Mouse (Mus musculus) neural tube, embryonic 13.5 days (tissue): ENCODE data around the gene Ly9. TPM values are rescaled to one million over a fixed set of nuclear protein-coding genes. Genes with fewer than 3 reads are reported as not detected.

Experiments
- ATAC-seq: fragments of 200-750 bp; cut with Nextera tagmentation; 2 replicates; pipeline ENCODE4 v1.8.0; 2017; ENCODE audit warnings: low read depth, mild to moderate bottlenecking, moderate TSS enrichment, moderate library complexity
- H3K27ac ChIP-seq: fragments of 300-500 bp; sonication (generic); replicated peaks from 2 replicates; pipeline ENCODE4 v1.5.1; 2015; ENCODE audit warnings: moderate library complexity, mild to moderate bottlenecking, inconsistent platforms
- H3K27me3 ChIP-seq: fragments of 300-500 bp; sonication (generic); 2 replicates; pipeline ENCODE4 v1.6.1; 2015; ENCODE audit warnings: mild to moderate bottlenecking, inconsistent platforms
- H3K36me3 ChIP-seq: fragments of 300-500 bp; sonication (generic); 2 replicates; pipeline ENCODE4 v1.6.1; 2015; ENCODE audit warnings: mild to moderate bottlenecking, inconsistent platforms
- H3K4me1 ChIP-seq: fragments of 300-500 bp; sonication (generic); replicated peaks from 2 replicates; pipeline ENCODE4 v1.6.1; 2015; ENCODE audit warnings: inconsistent platforms
- H3K4me2 ChIP-seq: fragments of 300-500 bp; sonication (generic); 2 replicates; pipeline ENCODE4 v1.6.1; 2015; ENCODE audit warnings: inconsistent platforms, mild to moderate bottlenecking, moderate library complexity
- H3K4me3 ChIP-seq: fragments of 300-500 bp; sonication (generic); 2 replicates; pipeline ENCODE4 v1.5.1; 2015; ENCODE audit warnings: mild to moderate bottlenecking, inconsistent platforms
- H3K9ac ChIP-seq: fragments of 300-500 bp; sonication (generic); 2 replicates; pipeline ENCODE4 v1.6.1; 2015; ENCODE audit warnings: moderate library complexity, mild to moderate bottlenecking, inconsistent platforms
- H3K9me3 ChIP-seq: fragments of 300-500 bp; sonication (generic); 2 replicates; pipeline ENCODE4 v1.6.1; 2016; ENCODE audit warnings: inconsistent platforms
- WGBS: fragments of 180-500 bp; shearing (Covaris S2); methylation state at CpG from one replicate; pipeline ENCODE4 v1.1.7; 2015; 5-methylcytosine and 5-hydroxymethylcytosine counted together
- polyA plus RNA-seq: library from polyadenylated mRNA; unstranded; fragments of >200 nt; fragmentation: Nextera tagmentation; extraction: Ambion mirVana; gene quantifications from 2 replicates; pipeline ENCODE4 v1.2.1, GENCODE M21; 2015

Gene Ly9
- 0.18 and 0.35 TPM in 2 replicates for polyA plus RNA-seq

DNA sequence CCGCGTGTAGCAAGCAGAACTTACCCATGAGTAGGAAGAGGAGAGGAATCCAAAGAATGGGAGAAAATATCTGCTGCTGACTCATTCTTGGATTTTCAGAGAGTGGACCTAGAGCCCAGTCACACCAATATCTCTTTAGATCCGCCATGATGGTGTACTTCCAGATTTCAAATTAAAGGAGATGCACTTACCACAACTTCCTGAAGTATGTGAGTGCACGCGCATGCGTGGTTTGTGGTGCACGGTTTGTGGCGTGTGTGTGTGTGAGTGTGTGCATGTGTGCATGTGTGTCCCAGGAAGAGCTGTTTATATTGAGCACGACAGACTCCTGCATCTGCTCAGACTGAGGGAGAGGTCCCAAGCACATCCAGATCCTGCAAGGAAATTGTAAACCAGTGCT is at the start of gene Ly9:
Gene Ly9 (minus strand): TSS at position 235 of the 400 bp plus-strand sequence.
- Histone ChIP-seq H3K9ac (no peak within 1 kb of the TSS), H3K4me1 (no peaks in the 10 kb centered on the region), H3K4me2 (no peak within 1 kb of the TSS), H3K27ac (no peak within 1 kb of the TSS), H3K36me3 (no peaks in the 10 kb centered on the region), H3K9me3 (no peaks in the 10 kb centered on the region), H3K27me3 (no peaks in the 10 kb centered on the region), H3K4me3 (no peak within 1 kb of the TSS)
- 88% methylated on average over 9 of the region's 9 CpGs for WGBS
- ATAC-seq = no peak

DNA sequence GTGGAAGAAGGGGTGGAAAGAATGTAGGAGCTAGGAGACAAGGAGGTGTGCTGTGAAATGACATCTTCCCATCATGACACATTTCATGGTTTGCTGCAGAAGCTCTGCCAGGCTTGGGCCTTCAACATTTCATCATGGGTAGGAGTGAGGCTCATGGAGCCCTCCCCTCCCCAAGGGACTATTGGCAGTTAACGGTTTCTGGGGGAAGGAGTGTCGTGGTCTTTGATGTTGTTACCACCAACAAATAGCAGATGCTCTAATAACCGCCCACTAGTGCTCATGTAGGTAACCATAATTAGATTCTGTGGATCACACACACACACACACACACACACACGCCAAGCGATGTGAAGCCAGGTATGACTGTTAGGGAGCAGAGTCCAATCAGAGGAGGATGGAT is 45.5 kb upstream of the Ly9 start, which contains the start of gene Slamf7:
Gene Slamf7 (minus strand): TSS at position 302 of the 400 bp plus-strand sequence.
- no peak within 1 kb of the TSS for H3K4me3 ChIP-seq
- no peaks in the 10 kb centered on the region for H3K36me3 ChIP-seq
- ATAC-seq = no peak
- 90% methylated on average over 5 of the region's 5 CpGs for WGBS
- H3K9me3 ChIP-seq = no peaks in the 10 kb centered on the region
- no peak within 1 kb of the TSS for H3K27ac ChIP-seq
- H3K4me2 ChIP-seq = no peak within 1 kb of the TSS
- H3K4me1 ChIP-seq = no peaks in the 10 kb centered on the region
- H3K27me3 ChIP-seq = no peaks in the 10 kb centered on the region
- H3K9ac ChIP-seq = no peak within 1 kb of the TSS

DNA sequence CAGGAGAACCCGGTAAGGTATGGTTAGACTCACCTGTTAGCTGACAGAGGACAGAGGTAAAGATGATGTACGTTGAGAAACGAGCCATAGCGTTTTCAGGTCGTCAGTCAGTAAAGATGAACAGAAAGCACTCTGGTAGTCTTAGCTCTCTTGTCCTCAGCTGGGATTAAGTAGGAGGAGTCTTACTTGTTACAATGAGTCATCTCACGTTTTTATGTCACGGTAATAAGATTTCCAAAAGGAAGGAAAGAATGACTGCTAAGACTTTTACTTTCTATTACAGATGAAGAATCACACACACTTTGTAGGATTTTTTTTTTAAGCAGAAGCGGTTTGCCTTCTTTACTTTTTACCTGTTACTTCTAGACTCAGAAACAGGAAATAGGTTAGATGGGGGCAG is 41.6 kb upstream of the Ly9 start:
- Histone ChIP-seq H3K4me1 (no peaks in the 10 kb centered on the region), H3K9ac (no peak overlapping the region), H3K4me2 (no peak overlapping the region), H3K9me3 (no peaks in the 10 kb centered on the region), H3K36me3 (no peaks in the 10 kb centered on the region), H3K4me3 (no peak overlapping the region), H3K27ac (no peak overlapping the region), H3K27me3 (no peaks in the 10 kb centered on the region)
- WGBS = 86% methylated on average over 8 of the region's 8 CpGs
- no peak for ATAC-seq

DNA sequence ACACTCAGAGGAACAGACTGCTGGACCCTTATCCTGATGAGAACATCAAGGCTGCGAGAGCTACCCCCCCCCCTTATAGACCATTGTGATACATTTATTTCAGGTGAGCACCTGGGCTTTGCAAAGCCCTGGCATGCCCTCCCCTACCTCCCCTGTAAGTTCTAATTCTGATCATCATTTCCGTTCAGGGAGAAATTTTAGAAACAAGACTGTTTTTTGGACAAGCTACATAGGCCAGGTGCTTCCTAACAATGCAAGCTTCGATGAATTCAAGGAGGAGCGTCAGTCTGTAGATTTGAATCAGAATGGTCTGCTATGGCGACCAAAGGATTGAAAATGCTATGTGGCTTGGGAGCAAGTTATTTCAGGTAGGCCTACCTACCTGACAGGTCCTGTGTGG is 40.5 kb upstream of the Ly9 start:
- Histone ChIP-seq H3K4me2 (no peak overlapping the region), H3K4me1 (no peaks in the 10 kb centered on the region), H3K27me3 (no peaks in the 10 kb centered on the region), H3K36me3 (no peaks in the 10 kb centered on the region), H3K27ac (no peak overlapping the region), H3K4me3 (no peak overlapping the region), H3K9me3 (no peaks in the 10 kb centered on the region), H3K9ac (no peak overlapping the region)
- WGBS = 88% methylated on average over 5 of the region's 5 CpGs
- ATAC-seq = no peak

GRCm38 (mm10) chr1:171646429-171646940 is 39.3 kb upstream of the Ly9 start:
- no peak for ATAC-seq
- Histone ChIP-seq H3K4me2 (no peak overlapping the region), H3K27ac (no peak overlapping the region), H3K36me3 (no peaks in the 10 kb centered on the region), H3K4me3 (no peak overlapping the region), H3K9ac (no peak overlapping the region), H3K4me1 (no peaks in the 10 kb centered on the region), H3K9me3 (no peaks in the 10 kb centered on the region), H3K27me3 (no peaks in the 10 kb centered on the region)
- 77% methylated on average over 5 of the region's 5 CpGs for WGBS

DNA sequence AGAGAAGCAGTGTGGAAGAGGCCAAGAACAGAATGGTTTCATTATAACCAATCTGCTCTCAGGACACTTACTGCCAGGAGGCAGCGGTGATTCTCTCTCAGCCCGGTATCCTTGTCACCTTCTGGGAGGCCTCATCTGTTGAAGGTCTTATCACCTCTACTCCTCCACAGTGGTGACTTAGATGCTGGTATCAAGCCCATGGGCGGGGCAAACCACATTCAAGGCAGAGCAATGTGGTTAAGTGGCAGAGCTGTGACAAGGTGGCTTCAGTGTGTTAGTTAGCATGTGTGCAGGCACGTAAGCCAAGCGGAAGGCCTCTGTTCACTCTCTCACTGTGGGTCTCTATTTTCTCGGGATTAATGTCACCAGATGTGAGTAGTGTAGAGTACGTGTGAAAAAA is 36.4 kb upstream of the Ly9 start:
- Histone ChIP-seq H3K27me3 (no peaks in the 10 kb centered on the region), H3K27ac (no peak overlapping the region), H3K4me2 (no peak overlapping the region), H3K9me3 (no peaks in the 10 kb centered on the region), H3K4me1 (no peaks in the 10 kb centered on the region), H3K9ac (no peak overlapping the region), H3K4me3 (no peak overlapping the region), H3K36me3 (no peaks in the 10 kb centered on the region)
- no peak for ATAC-seq
- WGBS = 87% methylated on average over 7 of the region's 7 CpGs

- Histone ChIP-seq H3K4me3 (no peak overlapping the region), H3K36me3 (no peaks in the 10 kb centered on the region), H3K9me3 (no peaks in the 10 kb centered on the region), H3K4me1 (no peaks in the 10 kb centered on the region), H3K9ac (no peak overlapping the region), H3K27ac (no peak overlapping the region), H3K4me2 (no peak overlapping the region), H3K27me3 (no peaks in the 10 kb centered on the region)
- WGBS = 91% methylated on average over 6 of the region's 6 CpGs
- no peak for ATAC-seq
These were observed 33.6 kb upstream of the Ly9 start for GRCm38 (mm10) chr1:171640796-171641195.

GRCm38 (mm10) chr1:171638686-171639085 is 31.5 kb upstream of the Ly9 start:
- H3K36me3 ChIP-seq = no peaks in the 10 kb centered on the region
- WGBS = 79% methylated on average over 2 of the region's 2 CpGs
- H3K9me3 ChIP-seq = no peaks in the 10 kb centered on the region
- no peak overlapping the region for H3K4me3 ChIP-seq
- H3K4me2 ChIP-seq = no peak overlapping the region
- ATAC-seq = no peak
- H3K27me3 ChIP-seq = no peaks in the 10 kb centered on the region
- H3K27ac ChIP-seq = no peak overlapping the region
- no peaks in the 10 kb centered on the region for H3K4me1 ChIP-seq
- H3K9ac ChIP-seq = no peak overlapping the region

GRCm38 (mm10) chr1:171637101-171637500 is 29.9 kb upstream of the Ly9 start:
- H3K36me3 ChIP-seq = no peaks in the 10 kb centered on the region
- no peaks in the 10 kb centered on the region for H3K27me3 ChIP-seq
- no peak overlapping the region for H3K9ac ChIP-seq
- no peak overlapping the region for H3K4me2 ChIP-seq
- no peak for ATAC-seq
- H3K27ac ChIP-seq = no peak overlapping the region
- H3K9me3 ChIP-seq = no peaks in the 10 kb centered on the region
- no peak overlapping the region for H3K4me3 ChIP-seq
- 87% methylated on average over 8 of the region's 8 CpGs for WGBS
- H3K4me1 ChIP-seq = no peaks in the 10 kb centered on the region

DNA sequence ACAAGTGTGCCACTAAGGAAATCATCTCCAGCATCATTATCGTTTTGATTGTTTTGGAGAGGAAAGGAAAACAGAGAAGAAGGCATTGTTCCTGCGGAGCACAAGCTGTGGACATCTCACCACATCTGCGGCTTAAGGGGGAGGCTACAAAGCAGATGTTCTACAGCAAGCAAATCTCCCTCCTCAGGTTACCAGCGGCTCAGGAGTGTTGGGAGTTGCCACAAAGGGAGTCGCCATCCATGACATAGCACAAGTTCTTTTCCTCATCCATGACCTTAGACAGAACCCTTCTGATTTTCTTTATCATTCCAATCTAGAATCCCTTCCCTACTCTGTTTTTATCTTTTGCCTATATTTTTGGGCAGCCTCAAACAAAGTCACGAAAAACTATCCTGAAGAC is 28.5 kb upstream of the Ly9 start:
- H3K27ac ChIP-seq = no peak overlapping the region
- ATAC-seq = no peak
- H3K36me3 ChIP-seq = no peaks in the 10 kb centered on the region
- no peaks in the 10 kb centered on the region for H3K9me3 ChIP-seq
- WGBS = 75% methylated on average over 6 of the region's 6 CpGs
- no peak overlapping the region for H3K4me3 ChIP-seq
- H3K4me1 ChIP-seq = no peaks in the 10 kb centered on the region
- no peaks in the 10 kb centered on the region for H3K27me3 ChIP-seq
- no peak overlapping the region for H3K4me2 ChIP-seq
- no peak overlapping the region for H3K9ac ChIP-seq

GRCm38 (mm10) chr1:171631447-171631846 is 24.2 kb upstream of the Ly9 start:
- no peak overlapping the region for H3K27ac ChIP-seq
- H3K9ac ChIP-seq = no peak overlapping the region
- no peaks in the 10 kb centered on the region for H3K36me3 ChIP-seq
- no peak for ATAC-seq
- no peaks in the 10 kb centered on the region for H3K27me3 ChIP-seq
- no peaks in the 10 kb centered on the region for H3K9me3 ChIP-seq
- no peak overlapping the region for H3K4me3 ChIP-seq
- WGBS = 76% methylated on average over 2 of the region's 2 CpGs
- no peak overlapping the region for H3K4me2 ChIP-seq
- H3K4me1 ChIP-seq = no peaks in the 10 kb centered on the region

DNA sequence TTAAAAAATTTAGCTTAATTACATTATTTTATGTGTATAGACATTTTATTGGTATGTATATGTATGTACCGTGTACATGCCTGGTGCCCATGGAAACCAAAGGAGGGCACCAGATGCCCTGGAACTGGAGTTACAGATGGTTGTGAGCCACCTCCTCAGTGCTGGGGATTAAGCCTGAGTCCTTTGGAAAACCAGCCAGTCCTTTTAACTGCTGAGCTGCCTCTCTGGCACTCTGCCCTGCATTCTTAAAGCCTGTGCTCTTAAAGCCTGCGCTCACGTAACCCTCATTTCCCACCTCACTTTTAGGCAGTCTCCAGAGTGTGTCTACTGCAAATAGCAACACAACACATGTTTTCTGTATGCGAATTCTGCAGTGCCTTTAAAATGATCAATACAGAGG is 23.7 kb upstream of the Ly9 start:
- Histone ChIP-seq H3K4me2 (no peak overlapping the region), H3K36me3 (no peaks in the 10 kb centered on the region), H3K4me3 (no peak overlapping the region), H3K27ac (no peak overlapping the region), H3K9ac (no peak overlapping the region), H3K9me3 (no peaks in the 10 kb centered on the region), H3K27me3 (no peaks in the 10 kb centered on the region), H3K4me1 (no peaks in the 10 kb centered on the region)
- 89% methylated on average over 4 of the region's 4 CpGs for WGBS
- no peak for ATAC-seq

DNA sequence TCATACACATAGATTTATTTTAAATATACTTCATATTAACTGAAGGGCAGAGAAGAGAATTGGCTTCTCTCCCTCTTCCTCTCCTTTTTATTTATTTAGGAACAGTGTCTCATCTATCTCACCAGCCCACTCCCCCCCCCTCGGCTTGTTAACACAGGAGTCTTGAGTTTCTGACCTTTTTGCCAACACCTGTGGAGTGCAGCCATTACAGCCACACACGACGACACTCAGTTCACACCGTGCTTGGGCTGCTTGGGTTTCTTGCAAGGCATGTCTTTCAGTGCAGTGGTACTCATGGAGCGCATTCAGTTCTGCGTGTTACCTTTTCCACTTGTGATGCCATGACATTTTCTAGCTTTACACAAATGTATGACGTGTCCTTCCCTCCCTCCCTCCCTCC is 22.8 kb upstream of the Ly9 start:
- no peaks in the 10 kb centered on the region for H3K36me3 ChIP-seq
- no peak overlapping the region for H3K4me2 ChIP-seq
- ATAC-seq = no peak
- no peak overlapping the region for H3K9ac ChIP-seq
- no peak overlapping the region for H3K27ac ChIP-seq
- H3K4me3 ChIP-seq = no peak overlapping the region
- H3K9me3 ChIP-seq = no peaks in the 10 kb centered on the region
- 82% methylated on average over 7 of the region's 7 CpGs for WGBS
- no peaks in the 10 kb centered on the region for H3K4me1 ChIP-seq
- H3K27me3 ChIP-seq = no peaks in the 10 kb centered on the region
